Mouse (Mus musculus) MN1 (cell line): ENCODE data around the gene Sobp.

Source experiments
- DNase-seq: peaks from one replicate; pipeline ENCODE4 v3.0.0-alpha.2; 2016; ENCODE audit warnings: low spot score

Gene Sobp

GRCm38 (mm10) chr10:42989910-42990309, 184.4 kb downstream of the Sobp start:
- DNase-seq: peak; percentile 83

DNA sequence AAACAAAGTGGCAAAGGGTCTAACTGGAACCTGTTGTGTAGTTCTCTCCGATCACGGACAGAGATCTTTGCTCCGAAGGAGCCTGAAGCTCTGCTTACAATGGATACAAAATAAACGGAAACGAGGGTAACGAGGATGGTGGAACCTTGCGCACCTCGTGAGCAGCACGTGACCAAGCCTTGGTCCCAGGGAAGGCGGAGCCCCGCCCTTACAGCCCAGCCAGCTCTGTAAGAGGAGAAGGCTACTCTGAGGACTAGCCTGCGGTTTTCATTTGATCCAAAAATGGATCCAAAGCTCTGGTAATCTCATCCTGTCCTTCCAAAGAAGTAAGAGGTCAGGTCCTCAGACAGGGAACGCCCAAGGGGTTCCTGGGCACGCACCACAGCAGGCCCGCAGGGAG, 185.7 kb downstream of the Sobp start:
- peak; percentile 92 for DNase-seq

GRCm38 (mm10) chr10:42987594-42988052, 186.7 kb downstream of the Sobp start:
- peak; percentile 91 for DNase-seq

DNA sequence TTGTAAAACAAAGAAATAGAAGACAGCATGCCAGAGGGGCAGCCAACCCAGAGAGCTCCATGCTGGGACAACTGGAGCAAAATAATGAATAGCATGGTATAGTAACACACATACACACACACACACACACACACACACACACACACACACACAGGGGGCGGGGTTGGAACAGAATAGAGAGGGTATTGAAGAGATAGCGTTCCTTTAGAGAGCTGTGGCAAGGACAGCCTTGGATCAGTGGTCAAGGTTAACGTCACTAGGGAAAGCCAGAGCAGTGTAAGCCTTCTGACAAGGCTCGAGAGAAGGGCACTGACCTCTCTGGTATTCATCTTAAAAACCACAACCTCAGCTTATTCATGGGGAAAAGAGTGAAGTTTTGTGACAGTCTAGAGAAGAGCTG, 189.4 kb downstream of the Sobp start:
- DNase-seq: no peak

DNA sequence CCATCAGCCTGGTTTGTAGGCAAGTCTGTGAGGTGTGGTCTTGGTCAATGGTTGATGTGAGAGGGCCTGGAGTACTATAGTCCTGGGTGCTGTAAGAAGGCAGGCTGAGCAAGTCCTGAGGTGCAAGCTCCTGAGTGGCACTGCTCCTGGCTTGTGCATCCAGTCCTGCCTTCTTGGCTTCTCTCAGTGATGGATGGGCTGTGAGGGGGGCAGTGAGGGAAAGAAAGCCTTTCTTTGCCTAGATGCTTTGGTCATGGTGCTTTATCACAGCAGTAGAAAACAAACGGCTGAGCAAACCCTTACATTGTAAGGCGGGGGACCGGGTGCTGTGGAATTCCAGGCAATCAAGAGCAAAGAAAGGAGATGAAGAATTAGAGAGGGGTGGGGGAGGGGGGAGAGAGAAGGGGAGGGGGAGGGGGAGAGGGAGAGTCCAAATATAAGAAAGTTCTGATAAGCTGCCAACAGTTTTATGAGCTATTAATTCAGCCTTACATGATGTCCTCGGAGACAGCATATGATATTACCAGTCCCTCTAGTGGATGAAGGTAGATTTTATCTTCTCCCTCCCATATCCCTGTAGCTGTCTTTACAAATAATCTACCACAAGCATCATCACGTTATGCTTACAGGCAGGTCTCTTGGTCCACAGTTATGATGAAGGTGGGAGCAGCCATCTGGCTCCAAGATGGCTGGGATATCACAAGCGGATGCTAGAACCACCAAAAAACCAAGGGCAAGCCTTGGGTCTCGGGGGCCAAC, 193.2 kb downstream of the Sobp start:
- no peak for DNase-seq

DNA sequence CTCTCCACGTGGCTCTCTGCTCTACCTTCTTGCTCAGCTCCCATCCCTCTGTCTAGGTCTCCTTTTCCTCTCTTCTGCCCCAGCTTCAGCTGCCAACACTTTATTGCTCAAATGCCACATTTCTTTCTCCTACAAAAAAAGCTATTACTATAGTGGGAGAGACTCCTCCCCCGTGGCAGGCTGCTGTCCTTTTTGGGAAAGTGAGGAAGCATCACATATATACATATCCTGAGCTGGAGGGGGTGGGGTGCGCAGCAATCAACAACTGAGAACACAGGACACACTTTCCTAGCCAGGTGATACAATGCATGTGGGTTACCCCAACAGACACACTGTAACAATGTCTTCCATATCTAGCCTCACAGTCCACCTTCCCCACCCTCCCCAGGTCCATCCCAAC, 196.0 kb downstream of the Sobp start:
- no peak for DNase-seq

- no peak for DNase-seq
These were observed 197.8 kb downstream of the Sobp start for GRCm38 (mm10) chr10:42976577-42976976.

DNA sequence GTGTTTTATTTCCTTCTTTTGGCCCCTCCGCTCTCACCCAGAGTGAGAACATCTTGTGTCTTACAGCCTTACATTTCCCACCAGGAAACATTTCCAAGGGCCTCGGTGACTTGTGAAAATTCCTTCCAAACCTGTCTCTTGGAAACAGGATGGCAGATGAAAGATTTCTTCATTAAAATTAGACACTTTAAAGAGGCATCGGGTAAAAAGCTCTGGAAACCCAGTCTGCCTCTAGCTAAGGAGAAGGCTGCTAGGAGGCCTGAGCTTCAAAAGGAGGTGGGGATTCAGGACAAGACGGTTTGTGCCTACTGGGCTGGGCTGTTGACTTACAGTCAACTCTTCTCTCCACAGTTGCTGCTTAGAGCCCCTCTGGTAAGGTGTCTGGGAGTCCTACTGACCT, 200.8 kb downstream of the Sobp start:
- DNase-seq: no peak

GRCm38 (mm10) chr10:42972504-42973172, 201.7 kb downstream of the Sobp start:
- DNase-seq: peak; percentile 24

DNA sequence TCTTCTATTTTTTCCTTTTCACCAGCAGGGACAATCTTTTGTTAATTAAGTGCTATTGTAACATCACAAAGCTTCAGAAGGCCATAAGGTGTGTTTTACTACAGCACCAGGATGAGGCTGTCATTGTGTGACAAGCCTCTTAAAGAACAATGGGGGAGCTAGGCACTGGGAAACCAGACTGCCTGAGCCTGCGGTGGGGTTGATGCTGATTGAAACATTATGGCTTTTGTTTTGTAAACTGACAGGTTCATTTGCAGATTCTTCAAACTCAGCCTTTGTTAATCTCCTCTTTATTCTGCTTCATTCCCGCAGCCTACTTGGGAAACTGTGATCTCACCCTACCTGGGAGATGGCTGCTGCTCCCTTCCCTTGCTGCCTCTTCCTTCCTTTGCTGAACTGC, 206.0 kb downstream of the Sobp start:
- DNase-seq: no peak

- no peak for DNase-seq
These were observed 211.3 kb downstream of the Sobp start for GRCm38 (mm10) chr10:42963061-42963460.

DNA sequence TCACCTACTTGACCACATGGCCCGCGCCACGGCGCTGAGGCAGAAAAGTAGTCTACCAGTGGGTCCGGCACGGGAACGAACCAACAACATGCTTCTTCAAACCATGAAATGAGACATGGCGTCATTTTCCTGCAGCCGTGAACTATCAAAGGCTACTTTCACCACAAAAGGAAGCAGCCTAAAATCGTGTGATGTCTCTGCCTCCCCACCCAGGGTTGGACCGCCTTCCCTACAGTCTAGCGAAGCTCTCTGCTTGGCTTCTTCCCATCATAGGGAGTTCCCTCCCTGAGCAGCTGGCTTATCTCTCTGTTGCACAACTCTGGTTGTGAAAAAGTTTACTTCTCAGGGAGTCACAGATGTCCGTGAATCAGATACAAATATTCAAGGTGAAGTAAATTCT, 211.7 kb downstream of the Sobp start:
- DNase-seq: no peak

DNA sequence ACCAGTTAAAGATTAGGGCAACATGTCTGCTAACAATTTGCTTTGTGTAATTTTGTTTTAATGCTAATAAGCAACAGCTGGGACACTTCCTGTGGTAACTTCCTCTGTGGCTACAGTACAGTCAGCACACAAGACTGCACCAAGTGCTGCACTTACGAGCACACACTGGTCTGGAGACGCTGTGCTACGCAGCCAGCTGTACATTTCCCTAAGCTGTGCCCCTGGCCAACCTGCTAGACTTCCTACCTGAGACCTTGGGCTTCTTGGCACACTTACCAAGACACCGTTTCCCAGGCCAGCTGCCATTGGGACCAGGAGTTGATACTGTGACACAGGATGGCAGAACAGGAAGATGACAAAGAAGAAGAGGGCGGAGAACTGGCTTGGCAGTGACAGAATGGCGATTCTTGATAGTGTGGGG, 212.1 kb downstream of the Sobp start:
- no peak for DNase-seq

GRCm38 (mm10) chr10:42961771-42962170, 212.6 kb downstream of the Sobp start:
- no peak for DNase-seq

- DNase-seq: peak; percentile 74
These were observed 215.6 kb downstream of the Sobp start for GRCm38 (mm10) chr10:42958686-42959085.

DNA sequence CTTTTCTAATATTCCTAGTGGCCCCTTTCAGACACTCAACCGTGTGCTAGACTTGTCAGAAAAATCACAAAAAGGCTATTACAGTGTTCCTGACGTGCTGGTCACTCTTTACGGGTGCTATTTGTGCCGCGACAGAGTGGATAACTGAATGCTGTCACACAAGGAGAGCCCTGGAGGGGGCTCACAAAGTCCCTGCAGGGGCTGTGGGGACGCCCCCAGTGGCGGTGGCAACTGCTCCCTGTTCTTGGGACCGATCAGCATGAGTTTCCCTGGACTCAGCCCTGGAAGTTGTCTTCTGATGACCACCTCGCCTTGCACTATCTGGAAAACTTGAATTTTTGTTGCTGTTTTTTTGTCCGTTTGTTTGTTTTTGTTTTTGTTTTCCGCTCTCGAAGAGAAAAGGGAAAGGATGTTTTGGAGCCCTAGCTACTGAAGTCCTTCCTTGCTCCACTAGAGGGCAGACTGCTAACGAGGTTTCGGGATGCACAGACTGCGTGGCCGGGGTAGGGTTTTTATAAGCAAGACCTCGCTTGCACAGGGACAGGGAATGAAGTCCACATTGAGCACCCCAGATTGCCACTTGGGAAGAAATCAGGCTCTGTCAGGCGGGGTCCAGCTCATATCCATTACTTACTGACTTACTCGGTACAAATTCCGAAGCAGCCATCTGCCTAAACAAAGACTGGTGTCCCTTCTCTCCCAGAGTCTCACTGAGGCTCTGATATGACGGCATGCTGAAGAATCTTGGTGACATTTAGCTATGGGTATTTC, 216.3 kb downstream of the Sobp start:
- peak; percentile 92 for DNase-seq

- no peak for DNase-seq
These were observed 219.1 kb downstream of the Sobp start for GRCm38 (mm10) chr10:42955205-42955604.

- no peak for DNase-seq
These were observed 220.7 kb downstream of the Sobp start for GRCm38 (mm10) chr10:42953601-42954000.
